Mouse (Mus musculus) CH12.LX (cell line): ENCODE measurements at regions not wholly inside any gene's neighbourhood (a gene's known extent, or its start where the extent isn't known, plus 50 kb on each side); places are given as distances from the start of the nearest gene placed in this dataset.

ENCODE experiments used
- DNase-seq: peaks from one replicate; pipeline ENCODE4 v3.0.0-alpha.2; 2013; ENCODE audit errors: extremely low read depth
- H3K27ac ChIP-seq: 2 replicates; pipeline ENCODE4 v1.5.1; 2012; ENCODE audit warnings: low read depth, mild to moderate bottlenecking, control low read depth, moderate library complexity; ENCODE audit not compliant: insufficient read depth
- H3K27me3 ChIP-seq: replicated peaks from 2 replicates; pipeline ENCODE3; 2012; ENCODE audit warnings: inconsistent platforms
- H3K36me3 ChIP-seq, 2 experiments: replicated peaks in 1 of 2; 2 replicates each; pipeline versions ENCODE3 to v1.6.1; 2012; ENCODE audit warnings: inconsistent platforms in 1 of 2, low read length in 1 of 2, mild to moderate bottlenecking in 1 of 2, mixed read lengths in 1 of 2, moderate library complexity in 1 of 2; ENCODE audit not compliant: control insufficient read depth in 1 of 2, insufficient read depth in 1 of 2
- H3K4me1 ChIP-seq, 2 experiments: 2 replicates each; pipeline ENCODE4 v1.6.1; 2012; ENCODE audit warnings: inconsistent platforms in 1 of 2, moderate library complexity in 1 of 2; ENCODE audit not compliant: insufficient read depth in 2 of 2, control insufficient read depth in 1 of 2
- H3K4me2 ChIP-seq: 2 replicates; pipeline ENCODE4 v1.6.1; 2012; ENCODE audit warnings: low read depth, mild to moderate bottlenecking, control low read depth; ENCODE audit not compliant: poor library complexity, insufficient read depth, severe bottlenecking
- H3K4me3 ChIP-seq, 3 experiments: fragments of 150-350 bp in 1 of 3; sonication (generic) in 1 of 3; replicated peaks in 1 of 3; 2 replicates each; pipeline versions ENCODE3 to v1.5.1; 2011 to 2012; ENCODE audit warnings: low read depth in 2 of 3, low read length in 2 of 3, mild to moderate bottlenecking in 2 of 3, moderate library complexity in 2 of 3, control low read depth in 1 of 3, improper control_type of control experiment in 1 of 3, inconsistent platforms in 1 of 3, mixed read lengths in 1 of 3; ENCODE audit not compliant: poor library complexity in 1 of 3
- H3K79me2 ChIP-seq: replicated peaks from 2 replicates; pipeline ENCODE4 v1.6.1; 2012; ENCODE audit warnings: mild to moderate bottlenecking, moderate library complexity; ENCODE audit not compliant: control insufficient read depth, poor library complexity, insufficient read depth, severe bottlenecking; ENCODE audit errors: extremely low read depth
- H3K9ac ChIP-seq: 2 replicates; pipeline ENCODE4 v1.6.1; 2012; ENCODE audit warnings: low read depth, mild to moderate bottlenecking, control low read depth, moderate library complexity; ENCODE audit not compliant: insufficient read depth
- H3K9me3 ChIP-seq: replicated peaks from 2 replicates; pipeline ENCODE3; 2012; ENCODE audit warnings: low read length, inconsistent platforms, mixed read lengths
- BHLHE40 ChIP-seq: IDR thresholded peaks from 2 replicates; pipeline ENCODE4 v1.6.1; 2011; ENCODE audit warnings: mild to moderate bottlenecking, low read depth, low read length, improper control_type of control experiment
- CHD1 ChIP-seq: IDR thresholded peaks from 2 replicates; pipeline ENCODE4 v1.6.1; 2012; ENCODE audit warnings: low read depth, low read length, improper control_type of control experiment, inconsistent platforms
- CHD2 ChIP-seq: IDR thresholded peaks from 2 replicates; pipeline ENCODE4 v1.6.1; 2011; ENCODE audit warnings: low read length, improper control_type of control experiment
- E2F4 ChIP-seq: IDR thresholded peaks from 2 replicates; pipeline ENCODE4 v1.6.1; 2011; ENCODE audit warnings: low read depth, low read length, improper control_type of control experiment; ENCODE audit not compliant: insufficient replicate concordance
- ETS1 ChIP-seq: conservative IDR thresholded peaks from 2 replicates; pipeline ENCODE4 v1.6.1; 2012; ENCODE audit warnings: low read depth, mild to moderate bottlenecking, inconsistent platforms, low read length, improper control_type of control experiment, moderate library complexity
- GABPA ChIP-seq: IDR thresholded peaks from 2 replicates; pipeline ENCODE4 v1.6.1; 2012; ENCODE audit warnings: low read depth, low read length, improper control_type of control experiment, inconsistent platforms; ENCODE audit not compliant: insufficient replicate concordance
- JUND ChIP-seq: conservative IDR thresholded peaks from 2 replicates; pipeline ENCODE4 v1.6.1; 2011; ENCODE audit warnings: low read depth, low read length, improper control_type of control experiment
- MAFK ChIP-seq: IDR thresholded peaks from 2 replicates; pipeline ENCODE4 v1.6.1; 2011; ENCODE audit warnings: low read length, improper control_type of control experiment; ENCODE audit not compliant: insufficient replicate concordance
- MAZ ChIP-seq: IDR thresholded peaks from 2 replicates; pipeline ENCODE4 v1.6.1; 2012; ENCODE audit warnings: low read depth, mild to moderate bottlenecking, inconsistent platforms, low read length, improper control_type of control experiment, moderate library complexity
- MXI1 ChIP-seq: IDR thresholded peaks from 2 replicates; pipeline ENCODE4 v1.6.1; 2011; ENCODE audit warnings: mild to moderate bottlenecking, low read depth, low read length, improper control_type of control experiment
- MYC ChIP-seq: IDR thresholded peaks from 2 replicates; pipeline ENCODE4 v1.6.1; 2011; ENCODE audit warnings: low read depth, mild to moderate bottlenecking, improper control_type of control experiment, low read length
- NRF1 ChIP-seq: IDR thresholded peaks from 2 replicates; pipeline ENCODE4 v1.6.1; 2014; ENCODE audit warnings: low read depth, mild to moderate bottlenecking, inconsistent platforms, low read length, improper control_type of control experiment, moderate library complexity
- PAX5 ChIP-seq: IDR thresholded peaks from 2 replicates; pipeline ENCODE4 v1.6.1; 2012; ENCODE audit warnings: low read length, inconsistent platforms, mixed read lengths
- RAD21 ChIP-seq: IDR thresholded peaks from 2 replicates; pipeline ENCODE4 v1.6.1; 2011; ENCODE audit warnings: low read depth, mild to moderate bottlenecking, low read length, improper control_type of control experiment, moderate library complexity
- RCOR1 ChIP-seq: conservative IDR thresholded peaks from 2 replicates; pipeline ENCODE4 v1.6.1; 2012; ENCODE audit warnings: low read depth, mild to moderate bottlenecking, inconsistent platforms, low read length, improper control_type of control experiment
- SIN3A ChIP-seq: IDR thresholded peaks from 2 replicates; pipeline ENCODE4 v1.6.1; 2012; ENCODE audit warnings: low read length, improper control_type of control experiment, inconsistent platforms
- TCF12 ChIP-seq: IDR thresholded peaks from 2 replicates; pipeline ENCODE4 v1.6.1; 2014; ENCODE audit warnings: low read depth, mild to moderate bottlenecking, inconsistent platforms, low read length, improper control_type of control experiment
- UBTF ChIP-seq: IDR thresholded peaks from 2 replicates; pipeline ENCODE4 v1.6.1; 2012; ENCODE audit warnings: low read depth, mild to moderate bottlenecking, inconsistent platforms, low read length, improper control_type of control experiment, moderate library complexity
- USF1 ChIP-seq: IDR thresholded peaks from 2 replicates; pipeline ENCODE4 v1.6.1; 2014; ENCODE audit warnings: low read depth, mild to moderate bottlenecking, inconsistent platforms, low read length, improper control_type of control experiment
- ZC3H11A ChIP-seq: IDR thresholded peaks from 2 replicates; pipeline ENCODE4 v1.6.1; 2012; ENCODE audit warnings: low read depth, mild to moderate bottlenecking, inconsistent platforms, low read length, improper control_type of control experiment
- ZKSCAN1 ChIP-seq: IDR thresholded peaks from 2 replicates; pipeline ENCODE4 v1.6.1; 2012; ENCODE audit warnings: low read depth, inconsistent platforms, low read length, improper control_type of control experiment, borderline replicate concordance
- ZMIZ1 ChIP-seq: IDR thresholded peaks from 2 replicates; pipeline ENCODE4 v1.6.1; 2012; ENCODE audit warnings: low read depth, mild to moderate bottlenecking, inconsistent platforms, low read length, improper control_type of control experiment
- ZNF384 ChIP-seq: IDR thresholded peaks from 2 replicates; pipeline ENCODE4 v1.6.1; 2012; ENCODE audit warnings: low read depth, low read length, improper control_type of control experiment, inconsistent platforms
- dilution Hi-C: fragments of 300-500 bp; cut with MboI; formaldehyde crosslinking; loops from 2 replicates; pipeline ENCODE4 v1.14.3; 2020; ENCODE audit warnings: low sequenced_read_pairs; ENCODE audit not compliant: extremely low pct_unique_long_range_greater_than_20kb, extremely low pct_ligation_motif_present
- in situ Hi-C: fragments of 300-500 bp; cut with MboI; formaldehyde crosslinking; loops from 3 replicates; pipeline ENCODE4 v1.14.3; 2019; ENCODE audit warnings: low sequenced_read_pairs, low pct_ligation_motif_present, low pct_unique_long_range_greater_than_20kb, mixed read lengths

DNA sequence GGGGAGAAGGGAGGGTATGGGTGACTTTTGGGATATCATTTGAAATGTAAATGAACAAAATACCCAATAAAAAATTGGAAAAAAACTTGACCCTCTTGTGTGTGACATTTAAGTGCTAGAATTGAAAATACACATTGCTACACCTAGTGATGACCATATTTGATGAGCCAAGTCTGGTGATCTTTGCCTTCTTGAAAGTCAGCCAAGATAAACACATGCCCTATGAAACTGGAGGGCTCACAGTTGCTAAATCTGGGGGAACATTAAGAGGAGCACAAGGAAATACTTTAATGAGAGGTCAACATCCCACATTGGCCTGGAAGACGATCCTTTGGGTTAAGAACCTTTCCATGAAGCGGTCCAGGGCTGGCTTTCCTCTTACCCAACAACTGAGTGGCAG is 112.8 kb downstream of the Gm9733 start:
- no peak for TF ChIP-seq RCOR1
- no peak for TF ChIP-seq NRF1
- TF ChIP-seq JUND = no peak
- no peak for TF ChIP-seq ETS1
- no peak for TF ChIP-seq CHD2
- TF ChIP-seq SIN3A = no peak
- no peak for TF ChIP-seq MYC
- TF ChIP-seq ZC3H11A = no peak
- TF ChIP-seq MAFK = no peak
- no peak for TF ChIP-seq TCF12
- TF ChIP-seq ZMIZ1 = no peak
- no peak for TF ChIP-seq CHD1
- TF ChIP-seq GABPA = no peak
- TF ChIP-seq UBTF = no peak
- no peak for TF ChIP-seq MAZ
- no peak for TF ChIP-seq RAD21
- TF ChIP-seq ZNF384 = no peak
- no peak for TF ChIP-seq MXI1
- Histone ChIP-seq H3K9ac (no peak overlapping the region), H3K4me1 (peaks cover 0 to 2% of the 10 kb centered on the region in 2 experiments; a peak in 2 of 4 replicates), H3K4me3 (no peak overlapping the region), H3K4me2 (no peak overlapping the region), H3K27me3 (no peaks in the 10 kb centered on the region), H3K9me3 (no peaks in the 10 kb centered on the region), H3K79me2 (no peaks in the 10 kb centered on the region), H3K36me3 (no peaks in the 10 kb centered on the region), H3K27ac (no peak overlapping the region)
- dilution Hi-C loops (no loop called here), in situ Hi-C loops (no loop called here)
- DNase-seq = no peak

DNA sequence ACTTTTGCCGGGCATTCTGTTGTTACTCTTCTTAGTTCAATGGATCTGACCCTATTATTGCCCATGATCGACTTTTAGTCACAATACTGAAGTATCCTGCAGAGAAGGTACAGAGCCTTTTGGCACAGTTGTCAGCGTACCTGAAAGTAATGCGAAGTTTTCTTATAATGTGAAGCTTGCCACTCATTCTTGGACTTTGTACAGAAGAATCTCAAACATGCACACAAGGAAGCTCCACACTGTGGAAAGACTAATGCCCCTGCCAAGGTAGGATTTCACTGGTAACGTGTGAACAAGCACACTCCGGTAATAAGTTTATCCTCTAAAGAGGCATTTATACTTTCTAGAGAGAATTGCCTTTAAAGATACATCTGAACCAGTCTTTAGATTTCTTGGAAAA is 108.8 kb downstream of the Gm9733 start:
- no peak overlapping the region for H3K9ac ChIP-seq
- TF ChIP-seq USF1 (no peak), ZNF384 (no peak), UBTF (no peak), ZKSCAN1 (no peak), CHD2 (no peak), E2F4 (no peak), PAX5 (no peak), GABPA (no peak), NRF1 (no peak), MXI1 (no peak), ETS1 (no peak), BHLHE40 (no peak)
- no peak for DNase-seq
- peaks cover 3 to 16% of the 10 kb centered on the region in 2 experiments; a peak in 3 of 4 replicates for H3K4me1 ChIP-seq
- no peaks in the 10 kb centered on the region for H3K79me2 ChIP-seq
- H3K9me3 ChIP-seq = no peaks in the 10 kb centered on the region
- H3K27me3 ChIP-seq = no peaks in the 10 kb centered on the region
- in situ Hi-C loops (no loop called here), dilution Hi-C loops (no loop called here)
- H3K4me3 ChIP-seq = no peak overlapping the region
- H3K4me2 ChIP-seq = no peak overlapping the region
- no peaks in the 10 kb centered on the region for H3K36me3 ChIP-seq
- no peak overlapping the region for H3K27ac ChIP-seq
